Mouse (Mus musculus): ENCODE measurements around the gene Stra8. TPM values are rescaled to one million over a fixed set of nuclear protein-coding genes. Genes with fewer than 3 reads are reported as not detected.

Gene Stra8
- polyA plus RNA-seq, 1 experiment from 2014 or later, result not detected

GRCm38 (mm10) chr6:34948461-34948860 lies 28.5 kb downstream of the Stra8 start:
- H3K9me3 ChIP-seq, result no peaks in the 10 kb centered on the region
- H3K27ac ChIP-seq (replicated peaks), result no peak overlapping the region
- peak overlapping the region; percentile 48 for H3K4me2 ChIP-seq
- H3K27me3 ChIP-seq, result no peaks in the 10 kb centered on the region
- no peak overlapping the region for H3K9ac ChIP-seq
- no peaks in the 10 kb centered on the region for H3K4me1 ChIP-seq (replicated peaks)
- WGBS, result 18% methylated on average over 11 of the region's 11 CpGs
- H3K4me3 ChIP-seq, result peak overlapping the region; percentile 21
- no peaks in the 10 kb centered on the region for H3K36me3 ChIP-seq
- ATAC-seq (ENCODE audit: low FRiP score, low read depth), result peak; percentile 61; the same call in 1 of the 2 replicates

- Histone ChIP-seq H3K4me1 (replicated peaks) (peaks cover 9% of the 10 kb centered on the region), H3K27ac (replicated peaks) (no peak overlapping the region), H3K27me3 (no peaks in the 10 kb centered on the region), H3K9ac (no peak overlapping the region), H3K9me3 (no peaks in the 10 kb centered on the region), H3K4me3 (no peak overlapping the region), H3K4me2 (no peak overlapping the region), H3K36me3 (no peaks in the 10 kb centered on the region)
- 89% methylated on average over 7 of the region's 7 CpGs for WGBS
- no peak for ATAC-seq (ENCODE audit: low FRiP score, low read depth)
Measured at GRCm38 (mm10) chr6:34951518-34951917, 31.6 kb downstream of the Stra8 start.

- Histone ChIP-seq H3K4me2 (no peak overlapping the region), H3K27ac (replicated peaks) (no peak overlapping the region), H3K9me3 (no peaks in the 10 kb centered on the region), H3K9ac (no peak overlapping the region), H3K4me1 (replicated peaks) (peaks cover 9% of the 10 kb centered on the region), H3K27me3 (no peaks in the 10 kb centered on the region), H3K4me3 (no peak overlapping the region), H3K36me3 (no peaks in the 10 kb centered on the region)
- 75% methylated on average over 7 of the region's 7 CpGs for WGBS
- ATAC-seq (ENCODE audit: low FRiP score, low read depth), result no peak
Measured at GRCm38 (mm10) chr6:34951956-34952667, 32.1 kb downstream of the Stra8 start.

- Histone ChIP-seq H3K4me3 (no peak overlapping the region), H3K9ac (no peak overlapping the region), H3K27ac (replicated peaks) (no peak overlapping the region), H3K4me1 (replicated peaks) (peaks cover 9% of the 10 kb centered on the region), H3K27me3 (no peaks in the 10 kb centered on the region), H3K4me2 (peak overlapping the region; percentile 38), H3K36me3 (no peaks in the 10 kb centered on the region), H3K9me3 (no peaks in the 10 kb centered on the region)
- ATAC-seq (ENCODE audit: low FRiP score, low read depth), result peak; percentile 74
- 52% methylated on average over 18 of the region's 18 CpGs for WGBS
Measured at GRCm38 (mm10) chr6:34954926-34955861, 35.2 kb downstream of the Stra8 start.

GRCm38 (mm10) chr6:34955862-34956241 lies 35.9 kb downstream of the Stra8 start:
- H3K27me3 ChIP-seq, result no peaks in the 10 kb centered on the region
- H3K9ac ChIP-seq, result no peak overlapping the region
- peaks cover 9% of the 10 kb centered on the region for H3K4me1 ChIP-seq (replicated peaks)
- H3K36me3 ChIP-seq, result no peaks in the 10 kb centered on the region
- no peak overlapping the region for H3K27ac ChIP-seq (replicated peaks)
- ATAC-seq (ENCODE audit: low FRiP score, low read depth), result no peak
- H3K4me2 ChIP-seq, result peak overlapping the region; percentile 38
- H3K9me3 ChIP-seq, result no peaks in the 10 kb centered on the region
- H3K4me3 ChIP-seq, result no peak overlapping the region
- 37% methylated on average over 8 of the region's 8 CpGs for WGBS

- ATAC-seq (ENCODE audit: low FRiP score, low read depth), result no peak
- H3K9me3 ChIP-seq, result no peaks in the 10 kb centered on the region
- no peak overlapping the region for H3K4me3 ChIP-seq
- no peaks in the 10 kb centered on the region for H3K36me3 ChIP-seq
- H3K9ac ChIP-seq, result no peak overlapping the region
- no peak overlapping the region for H3K27ac ChIP-seq (replicated peaks)
- no peak overlapping the region for H3K4me2 ChIP-seq
- no peaks in the 10 kb centered on the region for H3K27me3 ChIP-seq
- H3K4me1 ChIP-seq (replicated peaks), result peaks cover 9% of the 10 kb centered on the region
- WGBS, result 87% methylated on average over 7 of the region's 7 CpGs
Measured at GRCm38 (mm10) chr6:34959131-34959530, 39.2 kb downstream of the Stra8 start.

GRCm38 (mm10) chr6:34964550-34964949 lies 44.6 kb downstream of the Stra8 start:
- 80% methylated on average over 2 of the region's 2 CpGs for WGBS
- no peaks in the 10 kb centered on the region for H3K4me1 ChIP-seq (replicated peaks)
- no peaks in the 10 kb centered on the region for H3K27me3 ChIP-seq
- ATAC-seq (ENCODE audit: low FRiP score, low read depth), result no peak
- no peak overlapping the region for H3K4me2 ChIP-seq
- no peaks in the 10 kb centered on the region for H3K9me3 ChIP-seq
- no peak overlapping the region for H3K9ac ChIP-seq
- H3K4me3 ChIP-seq, result no peak overlapping the region
- no peak overlapping the region for H3K27ac ChIP-seq (replicated peaks)
- H3K36me3 ChIP-seq, result no peaks in the 10 kb centered on the region

- Histone ChIP-seq H3K4me2 (no peak overlapping the region), H3K36me3 (no peaks in the 10 kb centered on the region), H3K9ac (no peak overlapping the region), H3K27ac (replicated peaks) (no peak overlapping the region), H3K4me3 (no peak overlapping the region), H3K4me1 (replicated peaks) (no peaks in the 10 kb centered on the region), H3K27me3 (no peaks in the 10 kb centered on the region), H3K9me3 (no peaks in the 10 kb centered on the region)
- WGBS, result 92% methylated on average over 6 of the region's 6 CpGs
- ATAC-seq (ENCODE audit: low FRiP score, low read depth), result no peak
Measured at GRCm38 (mm10) chr6:34965819-34966539, 46.0 kb downstream of the Stra8 start.

- H3K9me3 ChIP-seq, result no peaks in the 10 kb centered on the region
- WGBS, result 41% methylated on average over 3 of the region's 3 CpGs
- H3K4me2 ChIP-seq, result no peak overlapping the region
- no peak overlapping the region for H3K27ac ChIP-seq (replicated peaks)
- H3K9ac ChIP-seq, result no peak overlapping the region
- no peaks in the 10 kb centered on the region for H3K27me3 ChIP-seq
- no peaks in the 10 kb centered on the region for H3K36me3 ChIP-seq
- no peaks in the 10 kb centered on the region for H3K4me1 ChIP-seq (replicated peaks)
- H3K4me3 ChIP-seq, result no peak overlapping the region
- no peak for ATAC-seq (ENCODE audit: low FRiP score, low read depth)
Measured at GRCm38 (mm10) chr6:34971181-34971580, 51.2 kb downstream of the Stra8 start.

GRCm38 (mm10) chr6:34979291-34979690 lies 59.3 kb downstream of the Stra8 start:
- no peak overlapping the region for H3K27ac ChIP-seq (replicated peaks)
- no peaks in the 10 kb centered on the region for H3K9me3 ChIP-seq
- H3K36me3 ChIP-seq, result no peaks in the 10 kb centered on the region
- no peak overlapping the region for H3K9ac ChIP-seq
- H3K4me2 ChIP-seq, result no peak overlapping the region
- ATAC-seq (ENCODE audit: low FRiP score, low read depth), result no peak
- 83% methylated on average over 3 of the region's 3 CpGs for WGBS
- H3K4me3 ChIP-seq, result no peak overlapping the region
- no peaks in the 10 kb centered on the region for H3K27me3 ChIP-seq
- no peaks in the 10 kb centered on the region for H3K4me1 ChIP-seq (replicated peaks)

DNA sequence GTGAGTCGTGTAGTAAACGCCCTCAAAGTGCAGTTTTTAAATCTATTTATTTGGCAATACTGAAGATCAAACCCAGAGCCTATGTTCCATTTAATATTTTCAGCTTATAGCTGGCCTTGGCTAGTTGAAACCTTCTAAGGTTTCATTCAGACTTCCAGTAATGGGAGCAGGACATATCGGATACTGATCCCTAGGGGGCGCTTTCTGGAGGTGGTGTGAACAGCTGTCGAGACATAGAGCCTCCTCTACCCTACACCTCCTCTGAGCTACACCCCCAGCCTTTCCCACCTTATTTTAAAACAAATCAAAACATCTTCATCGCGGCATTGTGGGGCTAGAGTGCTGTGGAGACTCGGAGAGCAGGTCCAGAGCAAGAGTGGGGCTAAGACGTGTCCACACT lies 60.7 kb downstream of the Stra8 start:
- Histone ChIP-seq H3K36me3 (no peaks in the 10 kb centered on the region), H3K4me3 (no peak overlapping the region), H3K9ac (no peak overlapping the region), H3K27me3 (no peaks in the 10 kb centered on the region), H3K4me1 (replicated peaks) (no peaks in the 10 kb centered on the region), H3K27ac (replicated peaks) (no peak overlapping the region), H3K9me3 (no peaks in the 10 kb centered on the region), H3K4me2 (no peak overlapping the region)
- 66% methylated on average over 9 of the region's 9 CpGs for WGBS
- no peak for ATAC-seq (ENCODE audit: low FRiP score, low read depth)
